Mouse (Mus musculus) urinary bladder, postnatal 25 days (tissue): Measurements from ENCODE around the gene 2900026A02Rik.

Source experiments
- DNase-seq: peaks from one replicate; pipeline ENCODE4 v3.0.0; 2022; ENCODE audit warnings: low spot score

The 2900026A02Rik gene

DNA sequence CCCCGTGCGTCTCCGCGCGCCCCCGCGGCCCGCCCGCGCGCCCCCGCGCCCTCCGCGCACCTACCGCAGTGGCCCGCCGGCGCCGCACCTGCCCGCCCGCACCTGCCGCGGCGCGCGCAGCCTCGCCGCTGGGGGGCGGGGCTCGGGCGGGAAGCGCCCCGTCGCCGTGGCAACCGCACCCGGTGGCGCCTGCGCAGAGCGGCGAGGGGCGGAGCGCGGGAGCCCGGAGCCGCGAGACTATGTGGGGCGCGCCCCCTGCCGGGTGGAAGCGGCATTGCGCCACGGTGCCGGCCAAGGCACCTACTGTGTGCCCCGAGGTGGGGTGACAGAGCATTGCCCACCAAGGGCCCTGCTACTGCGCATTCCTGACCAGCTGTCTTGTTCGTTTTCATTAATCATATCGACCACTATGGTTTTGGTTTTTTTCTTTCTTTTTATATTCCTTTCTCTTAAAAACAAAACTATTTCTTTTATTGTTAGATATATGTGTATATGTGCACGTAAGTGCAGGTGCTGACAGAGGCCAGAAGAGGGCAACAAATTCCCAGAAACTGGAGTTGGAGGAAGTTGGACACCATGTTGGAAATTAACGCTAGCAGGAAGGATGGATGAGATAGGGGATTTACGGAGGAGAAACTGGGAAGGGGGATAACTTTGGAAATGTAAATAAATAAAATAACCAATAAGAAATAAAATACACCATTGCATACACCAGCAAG lies at the start of gene 2900026A02Rik:
Gene 2900026A02Rik (minus strand): TSS at position 90 of the 719 bp plus-strand sequence.
- DNase-seq: peak; percentile 93

DNA sequence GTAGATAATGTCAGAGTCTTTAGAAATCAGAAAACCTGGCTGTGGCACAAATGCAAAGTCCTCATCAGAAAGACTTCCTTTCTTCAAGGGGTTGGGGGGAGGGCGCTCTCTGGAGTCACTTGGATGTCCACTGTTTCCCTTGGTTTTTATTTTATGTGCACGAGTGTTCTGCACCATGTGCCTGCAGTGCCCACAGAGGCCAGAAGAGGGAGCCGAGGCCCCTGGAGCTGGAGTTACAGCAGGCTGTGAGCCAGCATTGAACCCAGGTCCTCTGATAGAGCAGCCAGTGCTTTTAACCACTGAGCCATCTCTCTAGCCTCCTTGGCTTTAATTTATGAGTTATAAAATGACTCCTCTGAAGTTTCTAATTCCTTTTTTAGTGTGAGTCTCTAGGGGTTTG lies 49.0 kb upstream of the 2900026A02Rik start:
- DNase-seq: no peak

DNA sequence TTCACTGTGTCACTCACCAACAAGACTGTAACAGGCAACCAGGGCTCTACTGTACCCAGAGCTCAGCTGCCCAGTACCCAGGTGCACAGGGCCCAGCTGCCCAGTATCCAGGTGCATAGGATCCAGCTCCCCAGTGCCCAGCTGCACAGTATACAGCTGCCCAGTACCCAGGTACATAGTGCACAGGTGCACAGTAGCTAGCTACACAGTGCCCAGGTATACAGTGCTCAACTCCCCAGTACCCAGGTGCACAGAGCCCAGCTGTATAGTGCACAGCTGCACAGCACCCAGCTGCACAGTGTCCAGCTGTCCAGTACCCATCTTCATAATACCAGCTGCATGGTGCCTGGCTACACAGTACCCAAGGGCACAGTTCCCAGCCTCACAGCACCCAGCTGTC lies 47.2 kb upstream of the 2900026A02Rik start:
- DNase-seq: no peak

DNA sequence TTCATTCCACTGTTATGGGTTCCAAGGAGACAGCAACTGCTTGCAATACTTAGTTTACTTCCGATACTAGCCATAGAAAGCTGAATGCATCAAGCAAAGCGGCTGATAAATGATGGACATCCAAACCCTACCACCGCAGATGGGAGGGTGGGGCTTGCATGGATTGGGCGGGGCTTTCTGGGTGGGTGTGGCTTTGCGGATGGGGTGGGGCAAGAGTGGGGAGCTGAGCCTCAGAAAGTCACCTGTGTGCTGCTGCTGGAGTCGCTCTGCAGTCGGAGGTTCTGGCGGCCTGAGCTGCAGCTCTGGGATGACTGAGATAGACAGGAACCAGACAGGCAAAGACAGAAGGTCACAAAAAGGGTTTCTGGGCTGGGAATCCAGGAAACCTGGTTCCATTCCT lies 44.6 kb upstream of the 2900026A02Rik start:
- DNase-seq: no peak

DNA sequence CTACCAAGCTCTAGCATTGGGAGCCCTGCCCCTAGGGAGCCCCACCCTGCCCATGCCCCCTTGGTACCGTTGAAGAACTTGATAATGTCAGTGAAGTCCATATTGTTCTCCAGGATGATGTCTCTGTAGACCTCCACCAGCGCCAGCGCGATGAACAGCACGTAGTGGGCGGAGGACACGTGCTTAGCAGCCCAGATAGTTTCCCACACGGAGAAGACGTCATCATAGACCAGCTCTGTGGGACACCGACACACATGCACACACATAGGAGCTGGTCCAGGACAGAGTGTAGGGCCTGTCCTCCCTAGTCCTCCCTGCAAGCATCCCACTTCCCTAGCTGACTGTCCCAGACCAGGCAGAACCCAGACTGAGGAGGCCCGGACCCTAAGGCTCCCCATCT lies 29.8 kb upstream of the 2900026A02Rik start:
- DNase-seq: no peak

DNA sequence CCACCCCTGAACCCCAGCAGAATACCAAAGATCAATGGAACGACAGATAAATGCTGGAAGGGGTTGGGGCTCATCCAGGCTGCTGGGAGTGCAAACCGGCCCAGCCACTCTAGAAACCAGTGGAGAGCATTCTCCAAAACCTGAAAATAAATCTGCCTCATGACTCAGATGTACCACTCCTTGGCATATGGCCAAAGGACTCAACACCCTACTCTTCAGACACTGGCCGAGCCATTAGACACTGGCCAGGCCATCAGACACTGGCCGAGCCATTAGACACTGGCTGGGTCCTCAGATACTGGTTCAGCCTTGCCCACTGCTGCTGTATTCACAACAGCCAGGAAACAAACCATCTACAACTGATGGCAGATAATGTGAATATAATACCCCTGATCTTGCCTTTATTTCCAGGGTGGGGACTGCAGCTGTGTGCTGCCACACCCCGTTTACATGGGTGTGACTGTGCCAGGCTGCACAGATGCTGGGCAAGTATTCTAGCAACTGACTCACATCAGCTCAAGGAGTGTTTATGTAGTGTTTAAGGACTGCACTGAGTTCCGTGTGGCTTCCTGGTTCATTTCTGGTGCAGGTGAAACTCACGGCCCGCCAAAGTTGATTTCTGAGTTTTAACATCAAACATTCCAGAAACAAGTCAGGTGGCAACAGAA lies 28.4 kb upstream of the 2900026A02Rik start:
- peak; percentile 33 for DNase-seq

DNA sequence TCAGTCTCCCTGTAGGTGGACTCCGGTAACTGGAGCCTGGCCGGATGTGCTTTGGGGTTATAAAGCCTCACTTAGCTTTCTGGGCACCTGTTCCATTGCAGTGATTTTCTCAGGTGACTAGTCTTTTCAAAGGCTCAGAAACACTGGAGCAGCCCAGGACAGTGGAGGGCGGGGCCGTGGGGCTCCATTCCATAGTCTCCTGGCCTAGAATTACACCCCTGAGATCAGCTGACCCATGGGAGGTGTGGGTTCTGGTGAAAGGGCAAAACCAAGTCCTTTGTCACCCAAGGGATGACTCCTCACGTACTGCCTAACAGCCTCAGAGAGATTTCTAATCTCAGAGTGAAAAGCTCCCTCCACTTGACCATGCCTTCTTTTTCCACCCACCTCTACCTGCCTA lies 9.2 kb upstream of the 2900026A02Rik start:
- DNase-seq: no peak

DNA sequence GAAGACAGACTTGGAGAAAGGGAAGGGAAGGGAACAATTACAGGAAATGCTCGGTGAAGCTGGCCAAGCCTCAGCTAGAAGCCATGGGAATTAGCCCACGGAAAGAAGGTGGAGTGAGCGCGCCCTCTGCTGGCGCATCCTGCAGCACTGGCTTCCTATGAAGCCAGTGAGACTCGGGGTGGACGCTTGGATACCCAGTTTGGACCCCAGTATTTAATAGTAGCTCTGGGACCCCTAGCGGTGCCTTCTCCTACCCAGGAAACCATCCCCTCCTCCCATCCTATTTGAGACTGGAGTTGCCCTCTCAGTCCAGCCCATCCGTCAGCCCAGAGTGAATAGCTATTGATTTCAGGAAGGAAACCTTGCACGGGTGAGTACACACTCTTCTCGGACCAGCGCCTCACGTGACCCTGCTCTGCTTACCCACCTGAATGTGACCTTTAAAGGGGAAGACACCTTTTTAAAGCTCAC lies 5.6 kb upstream of the 2900026A02Rik start, which contains the start of gene Tmem211:
Gene Tmem211 (plus strand): TSS at position 278 of the 471 bp plus-strand sequence.
- peak; percentile 80 for DNase-seq

DNA sequence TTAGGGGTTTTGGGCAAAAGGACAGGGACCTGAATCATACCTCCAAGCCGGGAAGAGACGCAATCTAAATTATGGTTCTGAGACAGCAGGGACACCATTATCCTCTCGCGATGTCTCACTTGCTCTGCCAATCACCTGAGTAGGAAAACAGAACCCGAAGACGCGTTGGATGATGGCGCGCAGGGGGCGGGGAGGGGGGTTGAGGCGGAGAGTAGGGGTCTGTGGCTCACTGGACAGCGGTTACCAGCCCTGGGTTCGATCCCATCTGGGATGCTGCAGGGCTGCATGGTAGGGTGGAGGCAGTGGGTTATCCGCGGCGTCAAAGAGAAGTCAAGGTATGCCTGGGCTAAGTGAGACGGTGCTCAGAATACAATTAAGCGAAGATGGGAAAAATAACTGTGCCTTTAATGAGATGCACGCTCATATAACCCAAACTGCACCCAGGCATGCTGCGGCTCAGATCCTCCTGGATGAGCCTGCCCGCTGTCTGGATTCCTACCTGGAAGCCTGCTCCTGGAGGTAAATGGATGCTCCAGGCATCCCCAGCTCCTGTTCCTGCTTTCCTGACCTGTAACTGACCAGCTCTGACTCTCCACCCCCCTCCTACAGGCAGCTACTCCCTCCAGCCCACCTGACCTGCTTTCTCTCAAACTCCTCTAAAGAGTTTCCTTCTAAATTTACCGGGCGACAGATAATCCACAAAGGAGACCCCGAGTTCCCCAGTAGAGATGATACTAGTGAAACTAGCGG lies 4.8 kb upstream of the 2900026A02Rik start:
- no peak for DNase-seq

DNA sequence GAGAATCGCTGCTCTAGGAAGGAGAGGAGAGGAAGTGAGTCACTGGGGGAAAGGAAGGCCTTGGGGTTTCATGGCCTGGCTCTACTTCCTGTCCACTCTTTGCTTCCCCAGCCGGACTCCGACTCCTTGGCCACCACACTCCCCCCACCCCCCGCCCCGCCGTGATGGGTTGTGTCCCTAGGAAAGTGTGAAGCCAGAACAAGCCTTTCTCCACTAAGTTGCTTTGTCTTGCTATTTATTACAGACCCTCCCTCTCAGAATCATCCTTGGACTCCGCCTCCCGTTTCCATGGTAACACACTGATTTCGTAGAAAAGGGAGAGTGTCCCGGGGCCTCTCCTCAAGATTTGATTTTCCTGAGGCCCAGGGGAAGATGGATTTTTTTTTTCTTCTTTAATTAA lies 4.2 kb upstream of the 2900026A02Rik start:
- no peak for DNase-seq

DNA sequence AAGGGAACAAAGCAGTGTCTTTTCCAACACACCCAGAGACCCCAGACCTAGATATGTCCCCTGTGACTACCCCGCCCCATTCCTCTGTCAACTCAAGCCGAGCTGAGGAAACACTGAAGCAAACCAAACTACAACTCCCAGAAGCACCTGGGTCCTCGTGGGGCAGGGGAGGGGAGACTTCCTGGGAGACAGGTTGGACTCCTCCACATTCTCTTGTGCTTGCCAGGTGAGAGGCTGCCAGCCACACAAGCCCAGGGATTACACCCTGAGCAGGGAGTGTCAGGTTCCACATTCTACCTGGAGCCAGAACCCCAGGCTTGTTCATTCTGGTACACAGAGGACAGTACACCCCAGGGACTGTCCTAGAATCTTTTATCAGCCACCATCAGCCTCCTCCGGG lies 2.9 kb upstream of the 2900026A02Rik start:
- no peak for DNase-seq

DNA sequence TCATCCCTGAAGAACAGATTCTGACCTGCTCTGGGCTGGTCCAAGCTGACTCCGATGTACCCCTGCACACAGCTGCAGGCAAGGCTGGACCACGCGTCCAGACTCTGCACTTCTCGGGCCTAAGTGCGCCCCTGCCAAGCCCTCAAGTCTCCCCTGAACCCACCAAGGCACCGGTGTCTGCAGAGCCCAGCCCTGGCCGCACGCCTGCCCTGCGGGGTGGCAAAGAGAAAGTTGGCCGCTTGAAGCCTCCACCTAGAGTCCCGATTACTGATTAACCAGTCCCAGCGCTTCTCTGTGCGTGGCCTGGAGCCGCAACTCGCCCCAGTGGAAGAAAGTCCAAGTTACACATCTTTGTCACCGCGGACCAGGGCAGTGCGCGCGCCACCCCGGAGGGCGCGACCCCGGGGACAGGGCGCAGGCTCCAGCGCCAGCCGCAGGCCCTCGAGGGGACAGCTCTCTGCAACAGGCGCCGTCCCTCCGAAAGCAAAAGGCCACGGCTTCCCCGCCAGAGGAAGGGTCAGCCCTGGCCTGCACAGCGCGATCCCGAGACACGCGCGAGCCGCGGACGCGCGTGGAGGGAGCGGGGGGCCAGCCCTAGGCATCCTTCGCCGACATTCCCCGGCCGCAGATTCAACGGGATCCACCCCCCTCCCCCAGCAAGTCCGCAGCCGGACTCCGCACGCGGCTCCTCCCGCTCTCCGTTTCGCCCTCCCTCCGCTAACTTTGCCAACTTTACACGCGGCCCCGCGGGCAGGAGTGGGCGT lies 471 bp downstream of the 2900026A02Rik start:
- DNase-seq: no peak

DNA sequence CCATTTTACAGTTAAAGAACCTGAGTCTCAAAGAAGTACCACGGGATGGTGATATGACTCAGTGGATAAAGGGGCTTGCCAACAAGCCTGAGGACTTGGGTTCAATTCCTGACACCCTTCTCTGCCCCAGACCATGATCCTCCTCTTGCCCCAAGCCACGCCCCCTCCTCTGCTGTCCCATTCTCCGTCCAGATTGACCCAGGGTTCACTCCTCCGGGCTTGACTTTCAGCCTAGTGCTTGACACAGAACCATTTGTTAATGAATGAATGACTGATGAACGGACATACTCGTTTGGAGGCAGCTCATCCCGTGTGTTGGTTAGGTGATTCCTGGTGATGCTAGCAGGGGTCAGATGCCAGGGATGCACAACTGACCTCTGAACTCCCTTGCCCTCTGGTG lies 1.2 kb downstream of the 2900026A02Rik start:
- DNase-seq: no peak

DNA sequence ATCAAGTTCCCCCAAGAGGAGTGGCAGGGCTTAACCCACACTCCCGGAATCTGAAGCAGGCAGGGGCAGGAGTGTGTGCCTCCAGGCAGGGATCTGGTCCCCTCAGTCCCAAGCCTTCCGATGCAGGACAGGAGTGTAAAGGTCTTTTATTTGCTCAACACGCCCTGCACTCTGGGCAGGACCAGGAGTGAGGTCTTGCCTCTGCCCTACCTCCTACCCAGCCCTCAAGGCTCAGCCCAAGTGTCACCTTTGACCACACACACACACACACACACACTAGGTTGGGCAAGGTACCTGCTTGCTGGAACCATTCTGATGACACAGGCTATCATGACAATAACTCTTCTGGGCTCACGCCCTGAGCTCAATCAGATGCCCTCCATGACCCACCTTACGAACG lies 1.6 kb downstream of the 2900026A02Rik start:
- no peak for DNase-seq

DNA sequence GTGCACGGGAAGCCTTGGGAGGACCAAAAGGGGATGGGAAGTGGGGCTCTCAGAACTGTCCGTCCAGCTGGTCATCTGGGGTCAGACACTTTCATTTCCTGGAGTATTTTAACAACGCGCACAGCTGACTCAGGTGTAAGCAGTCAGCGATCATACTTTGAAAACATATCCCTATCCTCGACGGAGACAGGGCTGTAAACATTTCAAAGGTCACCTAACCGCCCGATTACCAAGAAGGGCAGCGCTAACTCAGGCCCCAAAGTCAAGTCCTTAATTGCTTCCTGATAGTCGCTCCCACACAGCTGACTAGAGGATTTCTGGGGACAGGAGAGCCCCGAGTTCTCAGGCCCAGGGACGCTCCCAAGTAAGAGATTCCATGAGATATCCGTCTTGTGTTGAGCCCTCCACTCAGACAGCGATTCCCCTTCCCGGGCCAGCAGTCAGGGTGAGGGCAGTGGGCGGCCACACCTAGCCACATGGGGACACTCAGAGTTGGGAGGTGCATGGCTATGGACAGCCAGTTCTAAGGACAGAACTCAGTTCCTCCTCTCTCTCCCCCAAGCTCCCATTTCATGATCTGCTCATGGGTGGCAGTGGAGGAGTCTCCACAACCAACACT lies 2.3 kb downstream of the 2900026A02Rik start:
- DNase-seq: no peak

DNA sequence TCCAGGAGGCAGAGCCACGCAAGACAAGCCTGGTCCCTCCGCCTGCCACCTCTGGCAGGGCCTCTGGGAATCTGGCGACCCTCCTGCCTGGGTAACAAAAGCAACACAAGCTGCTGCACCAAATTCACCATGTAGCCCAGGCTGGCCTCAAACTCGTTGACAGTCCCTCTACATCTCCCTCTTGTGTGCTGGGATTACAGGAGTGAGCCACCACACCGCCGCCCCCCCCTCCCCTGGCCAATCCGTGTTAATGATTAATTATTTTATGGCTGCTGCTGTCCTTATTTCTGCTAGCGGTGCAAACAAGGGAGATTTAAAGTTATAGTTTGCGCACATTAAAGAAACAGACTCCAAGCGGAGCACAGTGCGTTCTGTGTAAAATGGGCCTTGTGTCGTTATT lies 4.0 kb downstream of the 2900026A02Rik start:
- no peak for DNase-seq

DNA sequence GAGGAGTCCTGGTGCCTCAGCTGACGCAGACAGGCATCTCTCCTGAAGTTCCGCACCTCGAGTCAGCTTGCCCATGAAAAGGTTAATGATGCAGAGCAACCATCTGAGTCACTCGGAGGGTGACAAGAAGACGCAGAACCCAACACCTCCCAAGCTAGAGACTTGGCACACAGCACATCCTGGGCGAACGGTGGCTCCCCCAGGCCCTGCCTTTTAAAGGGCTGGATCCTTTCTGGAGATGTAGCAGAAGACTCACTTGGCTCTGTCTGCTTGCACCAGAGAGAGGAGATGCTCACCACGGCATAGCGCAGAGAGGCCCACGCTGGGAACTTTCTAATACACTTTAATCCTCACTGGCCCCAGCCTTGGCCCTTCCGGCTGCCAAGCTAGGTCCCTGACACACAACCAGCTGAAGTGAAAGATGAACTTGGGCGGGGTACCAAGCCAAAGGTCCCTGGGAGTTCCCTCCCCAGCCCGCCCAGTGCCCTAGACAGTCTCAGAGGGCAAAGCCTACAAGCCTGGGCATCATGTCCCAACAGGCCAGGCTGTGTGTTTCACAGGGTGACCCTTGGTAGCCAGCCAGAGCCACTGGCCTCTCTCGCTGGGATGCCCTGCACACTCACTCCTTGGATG lies 4.6 kb downstream of the 2900026A02Rik start:
- DNase-seq: no peak

DNA sequence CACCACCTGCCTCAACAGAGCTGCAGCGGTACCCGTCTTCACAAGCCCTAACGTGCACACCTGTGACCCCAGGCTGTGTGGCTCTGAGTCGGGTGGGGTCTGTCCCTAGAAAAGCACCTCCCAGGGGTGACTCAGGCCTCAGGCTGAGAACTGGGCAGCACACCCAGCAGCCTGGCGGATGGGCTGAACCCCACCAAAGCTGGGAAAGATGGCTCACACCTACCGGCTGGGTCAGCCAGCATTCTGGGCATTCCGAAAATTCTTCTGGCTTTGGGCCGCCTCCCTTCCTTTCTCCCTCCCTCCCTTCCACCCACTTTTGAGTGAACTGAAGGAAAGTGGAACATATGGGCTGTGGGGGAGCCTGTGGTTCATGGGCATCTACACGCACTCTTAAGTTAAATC lies 5.4 kb downstream of the 2900026A02Rik start:
- DNase-seq: peak; percentile 39

DNA sequence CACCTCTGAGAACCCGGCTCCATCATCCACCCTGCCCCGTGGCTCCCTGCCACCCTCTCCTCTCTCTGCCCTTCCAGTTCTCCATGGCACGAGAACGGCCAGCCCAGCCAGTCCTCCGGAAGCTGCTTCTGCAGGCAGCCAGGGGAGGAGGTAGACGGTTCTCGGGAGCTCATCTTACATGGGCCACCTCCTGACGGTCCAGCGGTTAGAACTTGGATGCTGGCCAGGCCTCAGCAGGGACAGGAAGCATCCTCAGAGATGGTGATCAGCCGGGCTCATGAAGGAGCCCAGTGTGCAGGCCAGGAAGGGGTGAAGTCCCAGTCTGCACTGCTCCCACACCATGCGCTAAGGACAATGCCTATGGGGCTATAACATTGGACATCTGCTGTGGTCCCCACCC lies 6.6 kb downstream of the 2900026A02Rik start:
- DNase-seq: no peak

DNA sequence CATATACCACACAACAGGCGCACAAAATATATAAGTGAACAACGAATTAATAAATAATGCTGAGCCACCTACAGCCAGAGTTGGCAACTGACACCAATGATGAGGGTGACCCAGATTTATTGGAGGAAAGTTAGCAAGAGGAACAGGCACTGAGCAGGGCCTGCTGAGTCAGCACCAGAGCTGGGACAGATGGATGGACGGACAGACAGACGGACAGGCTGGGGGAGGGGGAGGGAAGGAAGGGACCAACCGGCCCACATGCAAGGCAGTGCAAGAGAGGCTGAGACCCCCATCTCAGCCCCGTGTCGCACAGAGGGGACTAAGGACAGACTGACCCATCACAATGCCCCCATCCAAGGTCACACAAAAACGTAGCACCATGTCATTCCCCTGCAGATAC lies 7.0 kb downstream of the 2900026A02Rik start:
- DNase-seq: no peak

DNA sequence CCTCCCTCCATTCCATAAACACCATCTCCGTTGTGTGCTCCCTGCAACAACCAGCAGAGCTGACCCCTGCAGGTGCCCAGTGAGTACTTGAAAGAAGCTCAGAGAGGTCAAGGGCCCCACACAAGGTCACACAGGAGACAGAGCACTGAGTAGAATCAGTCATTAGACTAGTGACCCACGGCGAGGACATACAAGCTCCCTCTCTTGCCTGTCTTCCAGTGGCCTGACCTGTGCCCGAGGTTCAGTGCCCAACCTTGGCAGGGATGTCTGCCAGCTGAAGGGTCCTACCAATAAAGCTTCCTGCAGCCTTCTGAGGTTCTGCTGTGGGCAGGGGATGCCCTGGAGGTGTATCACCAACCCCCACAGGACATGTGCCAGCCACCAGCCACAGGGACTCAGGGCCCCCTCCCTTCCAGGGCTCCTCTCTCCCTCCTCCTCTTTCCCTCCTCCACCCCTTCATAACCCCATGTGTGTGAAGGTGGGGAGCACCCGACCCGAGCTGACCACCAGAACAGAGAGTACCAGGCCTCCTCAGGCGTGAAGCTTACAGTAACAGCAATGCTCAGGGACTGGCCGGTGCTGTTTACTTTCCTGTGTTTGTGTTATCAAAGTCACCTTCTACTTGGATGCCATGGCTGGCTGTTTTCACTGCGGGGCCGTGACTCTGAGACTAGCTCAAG lies 8.7 kb downstream of the 2900026A02Rik start:
- DNase-seq: no peak
